Mouse (Mus musculus): Measurements from ENCODE around the gene Pola2. TPM values are rescaled to one million over a fixed set of nuclear protein-coding genes. Genes with fewer than 3 reads are reported as not detected.

The Pola2 gene
- total and polyA plus RNA-seq, 3 experiments, result 77.3 to 126 (median 99.4) TPM

GRCm38 (mm10) chr19:5986043-5986442 is 22.0 kb upstream of the Pola2 start, which contains the start of gene Slc22a20:
TSS of gene Slc22a20 (minus strand) at chr19:5986143.
- H3K27ac ChIP-seq (ENCODE audit: control insufficient read depth, low read depth, low read length), result no peak within 1 kb of the TSS
- peaks cover 3 to 18% of the 10 kb centered on the region in 2 experiments for H3K4me1 ChIP-seq (ENCODE audit: control insufficient read depth in 1 of 2, insufficient read depth in 2 of 2, low read length in 2 of 2)
- H3K9me3 ChIP-seq (replicated peaks; ENCODE audit: insufficient read depth, low read length), result no peaks in the 10 kb centered on the region
- TF ChIP-seq ETS1 (IDR thresholded peaks at IDR 0.05; ENCODE audit: low read depth, low read length), result no peak
- DNase-seq (ENCODE audit: low read depth, low spot score), result no peak
- H3K27me3 ChIP-seq (ENCODE audit: control insufficient read depth in 1 of 2, insufficient read depth in 2 of 2, low read length in 2 of 2), result no peaks in the 10 kb centered on the region
- no peaks in the 10 kb centered on the region for H3K79me2 ChIP-seq (ENCODE audit: control insufficient read depth, insufficient read depth, low read length, poor library complexity)
- H3K4me3 ChIP-seq (ENCODE audit: control insufficient read depth in 1 of 2, insufficient read depth in 1 of 2, low read depth in 2 of 2, low read length in 2 of 2), result no peak within 1 kb of the TSS
- no peak within 1 kb of the TSS for H3K9ac ChIP-seq (ENCODE audit: control insufficient read depth, low read depth, low read length, poor library complexity, severe bottlenecking)
- peaks cover 0 to 8% of the 10 kb centered on the region in 2 experiments; a peak in 3 of 4 replicates for H3K36me3 ChIP-seq (ENCODE audit: control insufficient read depth in 1 of 2, insufficient read depth in 2 of 2, low read length in 2 of 2)

GRCm38 (mm10) chr19:5980477-5980876 is 16.5 kb upstream of the Pola2 start:
- peak overlapping the region; percentile 8 to 34; a peak in 3 of 4 replicates for H3K4me3 ChIP-seq (ENCODE audit: control insufficient read depth in 1 of 2, insufficient read depth in 1 of 2, low read depth in 2 of 2, low read length in 2 of 2)
- no peaks in the 10 kb centered on the region for H3K27me3 ChIP-seq (ENCODE audit: control insufficient read depth in 1 of 2, insufficient read depth in 2 of 2, low read length in 2 of 2)
- peak overlapping the region; percentile 30; the same call in 1 of the 2 replicates for H3K9ac ChIP-seq (ENCODE audit: control insufficient read depth, low read depth, low read length, poor library complexity, severe bottlenecking)
- H3K27ac ChIP-seq (ENCODE audit: control insufficient read depth, low read depth, low read length), result peak overlapping the region; percentile 26; the same call in 1 of the 2 replicates
- H3K79me2 ChIP-seq (ENCODE audit: control insufficient read depth, insufficient read depth, low read length, poor library complexity), result no peaks in the 10 kb centered on the region
- H3K9me3 ChIP-seq (replicated peaks; ENCODE audit: insufficient read depth, low read length), result no peaks in the 10 kb centered on the region
- peaks cover 7 to 13% of the 10 kb centered on the region in 2 experiments for H3K4me1 ChIP-seq (ENCODE audit: control insufficient read depth in 1 of 2, insufficient read depth in 2 of 2, low read length in 2 of 2)
- peak; percentile 85 for DNase-seq (ENCODE audit: low read depth, low spot score)
- TF ChIP-seq GATA1 (IDR thresholded peaks at IDR 0.05; ENCODE audit: low read depth, low read length), result peak; percentile 77
- TF ChIP-seq TCF12 (IDR thresholded peaks at IDR 0.05; ENCODE audit: low read depth, low read length), result 0 out of 2 replicates have a peak, but pooled peaks have one; percentile 22
- no peak for TF ChIP-seq NRF1 (IDR thresholded peaks at IDR 0.05; ENCODE audit: insufficient read depth, low read depth, low read length, poor library complexity, severe bottlenecking)
- no peak for TF ChIP-seq UBTF (IDR thresholded peaks at IDR 0.05; ENCODE audit: borderline replicate concordance, insufficient read depth, low read depth, low read length)
- no peak for TF ChIP-seq POLR2AphosphoS2 (IDR thresholded peaks at IDR 0.05; ENCODE audit: low read length)
- TF ChIP-seq GABPA (IDR thresholded peaks at IDR 0.05; ENCODE audit: low read depth, low read length), result no peak
- peak; percentile 59; the same call in 1 of the 2 replicates for TF ChIP-seq ETS1 (IDR thresholded peaks at IDR 0.05; ENCODE audit: low read depth, low read length)
- TF ChIP-seq POLR2A (IDR thresholded peaks at IDR 0.05; ENCODE audit: control insufficient read depth in 1 of 2, insufficient read depth in 1 of 2, low read depth in 1 of 2, low read length in 2 of 2, poor library complexity in 1 of 2), result no peak
- no peak for TF ChIP-seq MEF2A (IDR thresholded peaks at IDR 0.05; ENCODE audit: extremely low read depth, insufficient replicate concordance, low read depth, low read length, poor library complexity, severe bottlenecking)
- 0 out of 2 replicates have a peak, but pooled peaks have one; percentile 19 for TF ChIP-seq HCFC1 (IDR thresholded peaks at IDR 0.05; ENCODE audit: low read depth, low read length)
- peak; percentile 59; the same call in 1 of the 2 replicates for TF ChIP-seq TBP (IDR thresholded peaks at IDR 0.05; ENCODE audit: low read depth, low read length)
- peak; percentile 62 for TF ChIP-seq SIN3A (IDR thresholded peaks at IDR 0.05; ENCODE audit: low read length)
- TF ChIP-seq ELF1 (IDR thresholded peaks at IDR 0.05; ENCODE audit: low read depth, low read length), result no peak
- peak; percentile 53; the same call in 1 of the 2 replicates for TF ChIP-seq MXI1 (IDR thresholded peaks at IDR 0.05; ENCODE audit: low read depth, low read length)
- TF ChIP-seq JUND (IDR thresholded peaks at IDR 0.05; ENCODE audit: low read depth, low read length), result no peak
- TF ChIP-seq NELFE (IDR thresholded peaks at IDR 0.05; ENCODE audit: low read depth, low read length), result no peak
- TF ChIP-seq SMC3 (IDR thresholded peaks at IDR 0.05; ENCODE audit: low read depth, low read length), result no peak
- no peak for TF ChIP-seq POLR2AphosphoS5 (IDR thresholded peaks at IDR 0.05; ENCODE audit: borderline replicate concordance, low read depth, low read length)
- no peak for TF ChIP-seq MAZ (IDR thresholded peaks at IDR 0.05; ENCODE audit: low read depth, low read length)
- TF ChIP-seq EP300 (IDR thresholded peaks at IDR 0.05; ENCODE audit: low read depth in 1 of 2, low read length in 2 of 2), result peak; percentile 40 to 47
- H3K36me3 ChIP-seq (ENCODE audit: control insufficient read depth in 1 of 2, insufficient read depth in 2 of 2, low read length in 2 of 2), result peaks cover 0 to 3% of the 10 kb centered on the region in 2 experiments; a peak in 1 of 4 replicates
